Mouse (Mus musculus) erythroblast, embryonic 14.5 days (primary cell): ENCODE data around the gene Tnn. TPM values are rescaled to one million over a fixed set of nuclear protein-coding genes. Genes with fewer than 3 reads are reported as not detected.

ENCODE experiments used
- H3K27me3 ChIP-seq: 2 replicates; pipeline ENCODE4 v1.6.1; 2012; ENCODE audit warnings: inconsistent platforms; ENCODE audit not compliant: control insufficient read depth
- H3K36me3 ChIP-seq: 2 replicates; pipeline ENCODE4 v1.6.1; 2012; ENCODE audit warnings: mild to moderate bottlenecking, inconsistent platforms; ENCODE audit not compliant: control insufficient read depth
- H3K4me1 ChIP-seq: 2 replicates; pipeline ENCODE4 v1.6.1; 2012; ENCODE audit warnings: inconsistent platforms; ENCODE audit not compliant: control insufficient read depth
- H3K4me3 ChIP-seq: replicated peaks from 2 replicates; pipeline ENCODE3; 2012; ENCODE audit warnings: moderate library complexity, mild to moderate bottlenecking, inconsistent platforms
- H3K9me3 ChIP-seq: 2 replicates; pipeline ENCODE4 v1.6.1; 2012; ENCODE audit warnings: low read length, inconsistent platforms, mixed read lengths; ENCODE audit not compliant: control insufficient read depth
- GATA1 ChIP-seq: IDR thresholded peaks from 2 replicates; pipeline ENCODE4 v1.6.1; 2012; ENCODE audit warnings: low read length, inconsistent platforms, mixed read lengths
- TAL1 ChIP-seq: IDR thresholded peaks from 3 replicates; pipeline ENCODE4 v1.6.1; 2012; ENCODE audit warnings: low read length, inconsistent platforms, mixed read lengths
- polyA plus RNA-seq: library from polyadenylated mRNA; stranded (reverse); fragments of >175 nt; gene quantifications from 2 replicates; pipeline ENCODE4 v1.2.3, GENCODE M21; 2012

Tnn gene
- polyA plus RNA-seq, 1 experiment: not detected

- peaks cover 75% of the 10 kb centered on the region for H3K36me3 ChIP-seq
- H3K27me3 ChIP-seq: no peaks in the 10 kb centered on the region
- peaks cover 96% of the 10 kb centered on the region for H3K4me1 ChIP-seq
- peak overlapping the region; percentile 34 for H3K4me3 ChIP-seq
- H3K9me3 ChIP-seq: no peaks in the 10 kb centered on the region
- no peak for TF ChIP-seq TAL1
- no peak for TF ChIP-seq GATA1
Measured at GRCm38 (mm10) chr1:160049131-160049880, 104.1 kb downstream of the Tnn start.

- Histone ChIP-seq H3K4me1 (peaks cover 94% of the 10 kb centered on the region), H3K4me3 (peak overlapping the region; percentile 27), H3K36me3 (peaks cover 61% of the 10 kb centered on the region), H3K9me3 (no peaks in the 10 kb centered on the region), H3K27me3 (no peaks in the 10 kb centered on the region)
- TF ChIP-seq TAL1: no peak
- no peak for TF ChIP-seq GATA1
Measured at GRCm38 (mm10) chr1:160047481-160047931, 105.9 kb downstream of the Tnn start.

- Histone ChIP-seq H3K9me3 (no peaks in the 10 kb centered on the region), H3K27me3 (peaks cover 1% of the 10 kb centered on the region), H3K4me1 (peaks cover 92% of the 10 kb centered on the region), H3K36me3 (peaks cover 55% of the 10 kb centered on the region), H3K4me3 (peak overlapping the region; percentile 97)
- TF ChIP-seq TAL1: no peak
- TF ChIP-seq GATA1: no peak
Measured at GRCm38 (mm10) chr1:160046786-160047185, 106.6 kb downstream of the Tnn start.

- H3K36me3 ChIP-seq: peaks cover 51% of the 10 kb centered on the region
- H3K9me3 ChIP-seq: no peaks in the 10 kb centered on the region
- H3K27me3 ChIP-seq: peaks cover 9% of the 10 kb centered on the region
- TF ChIP-seq TAL1: no peak
- TF ChIP-seq GATA1: no peak
- peak overlapping the region; percentile 97 for H3K4me3 ChIP-seq
- H3K4me1 ChIP-seq: peaks cover 87% of the 10 kb centered on the region
Measured at GRCm38 (mm10) chr1:160045971-160046370, 107.4 kb downstream of the Tnn start.

GRCm38 (mm10) chr1:160045056-160045715 lies 108.2 kb downstream of the Tnn start:
- H3K4me3 ChIP-seq: peak overlapping the region; percentile 97
- H3K4me1 ChIP-seq: peaks cover 79% of the 10 kb centered on the region
- H3K9me3 ChIP-seq: no peaks in the 10 kb centered on the region
- no peak for TF ChIP-seq TAL1
- no peak for TF ChIP-seq GATA1
- H3K27me3 ChIP-seq: peaks cover 9% of the 10 kb centered on the region
- H3K36me3 ChIP-seq: peaks cover 43% of the 10 kb centered on the region

GRCm38 (mm10) chr1:160044237-160045021 lies 109.0 kb downstream of the Tnn start, which contains the start of gene 4930523C07Rik:
TSS of gene 4930523C07Rik (plus strand) at chr1:160044382.
- Histone ChIP-seq H3K9me3 (no peaks in the 10 kb centered on the region), H3K27me3 (peaks cover 9% of the 10 kb centered on the region), H3K4me3 (peak within 1 kb of the TSS; percentile 97), H3K36me3 (peaks cover 35% of the 10 kb centered on the region), H3K4me1 (peaks cover 72% of the 10 kb centered on the region)
- no peak for TF ChIP-seq TAL1
- TF ChIP-seq GATA1: no peak

- H3K27me3 ChIP-seq: peaks cover 9% of the 10 kb centered on the region
- no peaks in the 10 kb centered on the region for H3K9me3 ChIP-seq
- peaks cover 28% of the 10 kb centered on the region for H3K36me3 ChIP-seq
- peaks cover 62% of the 10 kb centered on the region for H3K4me1 ChIP-seq
- TF ChIP-seq TAL1 (no peak), GATA1 (no peak)
- H3K4me3 ChIP-seq: peak overlapping the region; percentile 97
Measured at GRCm38 (mm10) chr1:160043271-160043975, 110.0 kb downstream of the Tnn start.

GRCm38 (mm10) chr1:160042351-160042750 lies 111.0 kb downstream of the Tnn start:
- no peak overlapping the region for H3K4me3 ChIP-seq
- peaks cover 51% of the 10 kb centered on the region for H3K4me1 ChIP-seq
- TF ChIP-seq GATA1: no peak
- no peak for TF ChIP-seq TAL1
- no peaks in the 10 kb centered on the region for H3K9me3 ChIP-seq
- peaks cover 18% of the 10 kb centered on the region for H3K36me3 ChIP-seq
- H3K27me3 ChIP-seq: peaks cover 9% of the 10 kb centered on the region
